Mouse (Mus musculus) embryonic fibroblast, embryonic 13.5 days (primary cell): ENCODE results near the gene Cacnb2.

Source experiments
- CTCF ChIP-seq: IDR thresholded peaks from 2 replicates; pipeline ENCODE4 v1.5.1; 2011; ENCODE audit warnings: mild to moderate bottlenecking, control low read depth, low read length, moderate library complexity, borderline replicate concordance; ENCODE audit not compliant: insufficient read depth
- POLR2A ChIP-seq: IDR thresholded peaks from 2 replicates; pipeline ENCODE4 v1.6.1; 2011; ENCODE audit warnings: low read depth, mild to moderate bottlenecking, control low read depth, low read length, moderate library complexity

GRCm38 (mm10) chr2:14874281-14875037 is 271.6 kb downstream of the Cacnb2 start:
- TF ChIP-seq CTCF (no peak), POLR2A (no peak)
